Mouse (Mus musculus) MN1 (cell line): Measurements from ENCODE around the gene Prl8a8.

Source experiments
- DNase-seq: peaks from one replicate; pipeline ENCODE4 v3.0.0-alpha.2; 2016; ENCODE audit warnings: low spot score

Prl8a8 gene

DNA sequence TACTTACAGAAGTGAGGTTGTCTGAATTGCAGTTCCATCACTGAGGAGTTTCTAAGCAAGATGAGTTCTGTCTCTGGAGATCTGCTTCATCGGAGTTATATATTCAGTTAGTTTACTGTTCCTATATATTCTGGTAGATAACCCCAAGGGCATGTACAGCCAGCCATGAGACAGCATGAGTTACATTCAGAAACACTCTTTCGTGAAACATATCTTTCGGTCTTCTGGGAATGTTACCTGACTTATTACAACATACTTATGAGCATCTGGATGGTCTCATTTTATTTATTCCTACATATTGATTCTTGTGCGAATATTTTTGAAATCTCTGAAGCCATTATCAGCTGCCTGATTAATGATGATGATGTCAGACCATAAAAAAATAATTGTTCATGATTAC, at the start of gene Prl8a8:
TSS of gene Prl8a8 (minus strand) at position 101 of the 400 bp plus-strand sequence.
- no peak for DNase-seq

DNA sequence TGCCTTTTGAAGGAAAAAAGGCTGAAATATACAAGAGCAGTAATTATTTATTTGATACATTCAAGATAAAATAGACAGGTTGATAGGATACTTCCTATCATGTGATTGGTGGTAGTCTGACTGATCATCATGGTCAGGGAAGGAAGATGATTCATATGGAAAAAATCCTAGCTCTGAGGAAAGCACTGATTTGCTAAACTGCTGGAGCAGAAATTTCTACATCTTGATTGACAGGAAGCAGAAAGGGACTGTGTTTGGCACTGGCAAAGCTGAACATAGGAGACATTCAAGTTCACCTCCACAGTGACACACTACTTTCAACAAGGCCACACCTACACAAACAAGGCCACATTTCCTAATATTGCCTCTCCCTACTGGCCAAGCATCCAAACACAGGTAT, 40.3 kb upstream of the Prl8a8 start:
- no peak for DNase-seq

DNA sequence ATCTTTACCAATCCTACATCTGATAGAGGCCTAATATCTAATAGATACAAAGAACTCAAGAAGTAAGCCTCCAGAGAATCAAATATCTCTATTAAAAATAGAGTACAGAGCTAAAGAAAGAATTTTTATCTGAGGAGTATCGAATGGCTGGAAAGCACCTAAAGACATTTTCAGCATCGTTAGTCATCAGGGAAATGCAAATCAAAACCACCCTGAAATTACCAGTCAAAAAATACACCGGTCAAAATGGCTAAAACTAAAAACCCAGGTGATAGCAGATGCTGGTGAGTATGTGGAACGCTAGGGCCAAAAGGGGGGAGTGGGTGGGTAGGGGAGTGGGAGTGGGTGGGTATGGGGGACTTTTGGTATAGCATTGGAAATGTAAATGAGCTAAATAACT, 10.1 kb upstream of the Prl8a8 start:
- DNase-seq, result no peak

DNA sequence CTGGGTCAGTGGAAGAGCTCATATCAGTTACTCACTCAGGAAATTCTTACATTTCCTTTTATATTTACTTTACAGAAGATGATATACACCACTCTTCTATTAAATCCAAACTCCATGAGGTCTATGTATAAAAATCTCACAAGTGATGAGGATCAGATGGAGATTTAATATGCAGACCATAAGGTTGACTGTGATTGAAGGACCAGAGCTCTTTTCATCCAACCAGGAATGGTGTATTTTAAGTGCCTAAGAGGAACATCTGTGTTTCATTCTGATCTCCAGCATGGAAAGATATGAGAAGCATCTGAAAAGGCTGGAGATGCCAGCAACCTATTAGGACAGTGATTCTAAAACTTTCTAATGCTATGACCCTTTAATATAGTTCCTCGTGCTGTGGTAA, 5.4 kb downstream of the Prl8a8 start:
- DNase-seq, result no peak
